Mouse (Mus musculus): ENCODE data around the gene Rab3gap2. TPM values are rescaled to one million over a fixed set of nuclear protein-coding genes. Genes with fewer than 3 reads are reported as not detected.

The Rab3gap2 gene
- polyA plus RNA-seq, 1 experiment from 2014 or later, result 12.0 TPM

DNA sequence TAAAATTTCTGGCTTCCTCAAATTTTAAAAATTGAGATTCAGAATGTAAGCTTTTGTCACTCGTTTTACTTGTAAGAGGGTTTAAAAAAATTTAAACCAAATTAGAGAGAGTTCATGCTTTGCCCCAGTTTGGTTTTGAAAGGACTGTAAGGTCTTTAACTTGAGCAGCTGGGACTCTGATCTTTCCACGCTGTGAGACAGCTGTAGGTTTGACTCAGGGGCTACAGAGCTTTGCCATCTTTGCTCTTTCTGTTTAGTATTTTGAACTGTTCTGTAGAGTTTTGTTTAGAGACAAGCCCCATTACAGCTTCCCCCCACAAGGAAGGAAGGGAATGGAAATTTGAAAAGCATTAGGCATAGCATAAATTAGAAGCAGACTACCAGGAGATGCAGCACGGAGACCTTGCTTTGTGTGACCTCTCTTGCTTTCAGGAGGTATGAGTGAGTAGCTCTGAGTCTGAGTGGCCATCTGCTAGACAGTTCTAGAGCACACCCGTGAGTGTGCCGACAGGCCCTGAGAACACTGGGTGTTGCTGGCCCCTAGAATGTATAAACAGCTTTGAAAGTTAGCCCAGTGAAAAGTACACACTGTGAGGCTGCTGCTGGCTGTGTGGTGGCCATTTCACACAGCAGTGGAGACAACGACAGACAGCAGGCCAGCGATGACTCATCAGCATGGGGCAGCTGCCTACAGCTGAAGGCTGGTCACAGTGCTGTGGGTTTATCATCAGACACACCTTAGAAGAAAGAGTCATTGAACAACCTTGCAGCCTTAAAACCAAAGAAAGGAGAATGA is 25.7 kb downstream of the Rab3gap2 start:
- TF ChIP-seq EP300 (optimal IDR thresholded peaks at IDR 0.05), result no peak
- TF ChIP-seq CTCF (IDR thresholded peaks at IDR 0.05; ENCODE audit: low read depth), result no peak
- peak; percentile 71 for DNase-seq (ENCODE audit: low spot score)
- no peaks in the 10 kb centered on the region for H3K9me3 ChIP-seq (ENCODE audit: control insufficient read depth, low read length)
- H3K4me3 ChIP-seq (ENCODE audit: low read depth, low read length), result no peak overlapping the region
- no peak overlapping the region for H3K9ac ChIP-seq (ENCODE audit: low read length)
- peak; percentile 97 for ATAC-seq (ENCODE audit: low FRiP score, low TSS enrichment)
- no peaks in the 10 kb centered on the region for H3K27me3 ChIP-seq (ENCODE audit: control insufficient read depth, insufficient read depth, low read length)
- peak overlapping the region; percentile 53 for H3K27ac ChIP-seq (replicated peaks)
- H3K4me2 ChIP-seq (replicated peaks; ENCODE audit: low read depth), result no peak overlapping the region
- H3K4me1 ChIP-seq (replicated peaks; ENCODE audit: control insufficient read depth, insufficient read depth), result no peaks in the 10 kb centered on the region; the same call in 1 of the 2 replicates
- H3K36me3 ChIP-seq (ENCODE audit: control insufficient read depth, insufficient read depth, low read length), result 0 out of 2 replicates have a peak, but pooled peaks cover 7% of the 10 kb centered on the region
- WGBS, result 22% methylated on average over 7 of the region's 7 CpGs

DNA sequence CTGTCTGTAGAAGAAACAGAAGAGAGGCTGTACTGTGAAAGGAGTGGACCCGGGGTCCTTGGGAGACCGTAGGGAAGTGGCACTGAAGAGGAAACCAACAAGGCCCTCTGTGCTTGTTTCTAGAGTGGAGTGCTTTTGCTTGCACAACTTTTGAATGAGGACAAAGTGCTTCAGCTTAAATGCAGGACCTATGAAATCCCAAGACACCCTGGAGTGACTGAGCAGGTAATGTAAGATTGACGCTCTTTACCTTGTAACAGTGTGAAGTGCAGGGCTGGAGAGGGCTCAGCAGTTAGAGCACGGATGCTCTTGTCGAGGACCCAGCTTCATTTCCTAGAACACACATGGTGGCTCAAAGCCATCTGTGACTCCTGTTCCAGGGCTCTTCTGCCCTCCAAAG is 31.9 kb downstream of the Rab3gap2 start:
- ATAC-seq (ENCODE audit: low FRiP score, low TSS enrichment) (no peak), DNase-seq (ENCODE audit: low spot score) (no peak)
- Histone ChIP-seq H3K36me3 (ENCODE audit: control insufficient read depth, insufficient read depth, low read length) (peaks cover 16% of the 10 kb centered on the region), H3K4me3 (ENCODE audit: low read depth, low read length) (no peak overlapping the region), H3K4me2 (replicated peaks; ENCODE audit: low read depth) (no peak overlapping the region), H3K27me3 (ENCODE audit: control insufficient read depth, insufficient read depth, low read length) (no peaks in the 10 kb centered on the region), H3K27ac (replicated peaks) (no peak overlapping the region), H3K4me1 (replicated peaks; ENCODE audit: control insufficient read depth, insufficient read depth) (no peaks in the 10 kb centered on the region), H3K9me3 (ENCODE audit: control insufficient read depth, low read length) (no peaks in the 10 kb centered on the region), H3K9ac (ENCODE audit: low read length) (no peak overlapping the region)
- 91% methylated on average over 5 of the region's 5 CpGs for WGBS
- TF ChIP-seq EP300 (optimal IDR thresholded peaks at IDR 0.05), result no peak
- TF ChIP-seq CTCF (IDR thresholded peaks at IDR 0.05; ENCODE audit: low read depth), result no peak

DNA sequence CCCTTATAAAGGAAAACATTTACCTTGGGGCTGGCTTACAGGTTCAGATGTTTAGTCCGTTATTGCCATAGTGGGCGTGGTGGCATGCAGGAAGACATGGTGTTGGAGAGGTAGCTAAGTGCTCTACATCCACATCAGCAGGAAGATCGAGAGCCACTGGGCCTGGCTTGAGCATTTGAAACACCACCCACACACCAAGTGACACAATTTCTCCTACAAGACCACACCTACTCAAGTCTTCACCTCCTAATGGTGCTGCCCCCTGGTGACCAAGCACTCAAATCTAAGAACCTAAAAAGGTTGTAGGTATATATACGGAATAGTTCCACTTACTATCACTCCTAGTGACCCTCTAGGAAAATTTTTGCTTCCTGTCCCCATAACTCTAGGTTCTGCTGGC is 32.6 kb downstream of the Rab3gap2 start:
- DNase-seq (ENCODE audit: low spot score) (peak; percentile 44), ATAC-seq (ENCODE audit: low FRiP score, low TSS enrichment) (0 out of 2 replicates have a peak, but pooled peaks have one; percentile 29)
- peak; percentile 57 for TF ChIP-seq CTCF (IDR thresholded peaks at IDR 0.05; ENCODE audit: low read depth)
- no peak for TF ChIP-seq EP300 (optimal IDR thresholded peaks at IDR 0.05)
- Histone ChIP-seq H3K4me1 (replicated peaks; ENCODE audit: control insufficient read depth, insufficient read depth) (no peaks in the 10 kb centered on the region), H3K9me3 (ENCODE audit: control insufficient read depth, low read length) (no peaks in the 10 kb centered on the region), H3K4me3 (ENCODE audit: low read depth, low read length) (no peak overlapping the region), H3K4me2 (replicated peaks; ENCODE audit: low read depth) (no peak overlapping the region), H3K36me3 (ENCODE audit: control insufficient read depth, insufficient read depth, low read length) (peaks cover 16% of the 10 kb centered on the region), H3K9ac (ENCODE audit: low read length) (no peak overlapping the region), H3K27ac (replicated peaks) (no peak overlapping the region), H3K27me3 (ENCODE audit: control insufficient read depth, insufficient read depth, low read length) (no peaks in the 10 kb centered on the region)
- 81% methylated on average over 4 of the region's 4 CpGs for WGBS

- H3K9me3 ChIP-seq (ENCODE audit: control insufficient read depth, low read length), result no peaks in the 10 kb centered on the region
- DNase-seq (ENCODE audit: low spot score) (no peak), ATAC-seq (ENCODE audit: low FRiP score, low TSS enrichment) (no peak)
- no peaks in the 10 kb centered on the region for H3K27me3 ChIP-seq (ENCODE audit: control insufficient read depth, insufficient read depth, low read length)
- 85% methylated on average over 8 of the region's 8 CpGs for WGBS
- no peak for TF ChIP-seq CTCF (IDR thresholded peaks at IDR 0.05; ENCODE audit: low read depth)
- TF ChIP-seq EP300 (optimal IDR thresholded peaks at IDR 0.05), result no peak
- H3K4me2 ChIP-seq (replicated peaks; ENCODE audit: low read depth), result no peak overlapping the region
- no peak overlapping the region for H3K27ac ChIP-seq (replicated peaks)
- H3K4me1 ChIP-seq (replicated peaks; ENCODE audit: control insufficient read depth, insufficient read depth), result no peaks in the 10 kb centered on the region
- H3K9ac ChIP-seq (ENCODE audit: low read length), result no peak overlapping the region
- H3K36me3 ChIP-seq (ENCODE audit: control insufficient read depth, insufficient read depth, low read length), result peaks cover 19% of the 10 kb centered on the region
- no peak overlapping the region for H3K4me3 ChIP-seq (ENCODE audit: low read depth, low read length)
These were observed 39.1 kb downstream of the Rab3gap2 start for GRCm38 (mm10) chr1:185243013-185243412.

- no peaks in the 10 kb centered on the region for H3K4me1 ChIP-seq (replicated peaks; ENCODE audit: control insufficient read depth, insufficient read depth)
- DNase-seq (ENCODE audit: low spot score) (no peak), ATAC-seq (ENCODE audit: low FRiP score, low TSS enrichment) (no peak)
- TF ChIP-seq EP300 (optimal IDR thresholded peaks at IDR 0.05) (no peak), CTCF (IDR thresholded peaks at IDR 0.05; ENCODE audit: low read depth) (no peak)
- no peak overlapping the region for H3K9ac ChIP-seq (ENCODE audit: low read length)
- H3K36me3 ChIP-seq (ENCODE audit: control insufficient read depth, insufficient read depth, low read length), result peaks cover 19% of the 10 kb centered on the region
- no peak overlapping the region for H3K27ac ChIP-seq (replicated peaks)
- H3K27me3 ChIP-seq (ENCODE audit: control insufficient read depth, insufficient read depth, low read length), result no peaks in the 10 kb centered on the region
- no peak overlapping the region for H3K4me2 ChIP-seq (replicated peaks; ENCODE audit: low read depth)
- 44% methylated on average over 2 of the region's 7 CpGs for WGBS
- H3K4me3 ChIP-seq (ENCODE audit: low read depth, low read length), result no peak overlapping the region
- H3K9me3 ChIP-seq (ENCODE audit: control insufficient read depth, low read length), result no peaks in the 10 kb centered on the region
These were observed 41.5 kb downstream of the Rab3gap2 start for GRCm38 (mm10) chr1:185245456-185245855.

GRCm38 (mm10) chr1:185247429-185248085 is 43.6 kb downstream of the Rab3gap2 start:
- Histone ChIP-seq H3K9ac (ENCODE audit: low read length) (no peak overlapping the region), H3K4me1 (replicated peaks; ENCODE audit: control insufficient read depth, insufficient read depth) (no peaks in the 10 kb centered on the region), H3K27me3 (ENCODE audit: control insufficient read depth, insufficient read depth, low read length) (no peaks in the 10 kb centered on the region), H3K27ac (replicated peaks) (no peak overlapping the region), H3K4me2 (replicated peaks; ENCODE audit: low read depth) (no peak overlapping the region), H3K36me3 (ENCODE audit: control insufficient read depth, insufficient read depth, low read length) (peaks cover 33% of the 10 kb centered on the region), H3K4me3 (ENCODE audit: low read depth, low read length) (no peak overlapping the region), H3K9me3 (ENCODE audit: control insufficient read depth, low read length) (no peaks in the 10 kb centered on the region)
- TF ChIP-seq EP300 (optimal IDR thresholded peaks at IDR 0.05) (no peak), CTCF (IDR thresholded peaks at IDR 0.05; ENCODE audit: low read depth) (no peak)
- 83% methylated on average over 20 of the region's 20 CpGs for WGBS
- DNase-seq (ENCODE audit: low spot score) (no peak), ATAC-seq (ENCODE audit: low FRiP score, low TSS enrichment) (no peak)

Data from stomach, postnatal 0 days (tissue).